Mouse (Mus musculus) monocyte, adult 5-6 weeks (primary cell): ENCODE results near the gene Uvrag. TPM values are rescaled to one million over a fixed set of nuclear protein-coding genes. Genes with fewer than 3 reads are reported as not detected.

Experiments
- ATAC-seq: fragments of 153-309, 156-312 bp; replicated peaks from 2 replicates; pipeline ENCODE4 v1.8.0; 2017; ENCODE audit warnings: mild to moderate bottlenecking; ENCODE audit not compliant: low TSS enrichment, insufficient number of reproducible peaks, severe bottlenecking, poor library complexity, low FRiP score
- total RNA-seq: library from RNA; stranded (forward); fragments of 200-1000, 200-491, 200-594 nt; gene quantifications from 3 replicates; pipeline ENCODE4 v1.2.3, GENCODE M21; 2017

Gene Uvrag
- total RNA-seq, 1 experiment from 2014 or later = 92.1 TPM

DNA sequence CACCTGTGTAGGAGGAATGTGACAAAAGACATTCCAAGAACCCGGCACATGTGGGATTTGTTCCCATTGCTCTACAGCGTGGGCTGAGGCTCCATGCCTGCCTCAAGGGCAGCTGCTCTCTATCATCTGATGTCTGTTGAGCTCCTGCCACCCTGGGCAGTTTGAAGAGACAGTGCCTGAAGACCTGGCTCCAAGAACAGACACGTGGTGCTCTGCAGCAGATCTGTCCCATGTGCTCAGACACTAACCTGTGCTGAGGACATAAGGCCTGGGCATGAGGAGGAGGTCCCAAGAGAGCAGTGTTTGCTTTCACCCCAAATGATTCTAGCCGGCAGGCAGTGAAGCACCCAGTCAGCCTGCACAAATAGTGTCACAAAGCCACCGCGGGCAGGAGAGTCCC is 27.8 kb upstream of the Uvrag start:
- no peak for ATAC-seq

DNA sequence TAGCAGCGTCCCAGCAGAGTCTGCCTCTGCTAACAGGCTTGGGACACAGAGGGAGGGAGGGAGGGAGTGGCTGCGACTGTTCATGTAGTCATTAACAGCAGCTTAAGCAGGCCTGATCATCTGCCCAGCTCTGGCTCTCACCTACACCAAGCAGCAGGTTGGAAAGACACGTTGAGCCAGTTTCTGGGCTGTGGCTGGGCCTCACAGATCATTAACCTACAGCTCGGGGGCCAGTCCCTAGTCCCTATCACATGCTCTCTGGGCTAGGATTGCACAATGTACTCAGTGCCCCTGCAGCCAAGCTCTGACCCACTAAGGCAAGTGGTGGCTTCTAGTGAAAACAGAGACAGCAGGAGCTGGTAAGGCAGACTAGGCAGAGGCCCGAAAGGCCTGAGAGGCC is 27.0 kb upstream of the Uvrag start:
- no peak for ATAC-seq

DNA sequence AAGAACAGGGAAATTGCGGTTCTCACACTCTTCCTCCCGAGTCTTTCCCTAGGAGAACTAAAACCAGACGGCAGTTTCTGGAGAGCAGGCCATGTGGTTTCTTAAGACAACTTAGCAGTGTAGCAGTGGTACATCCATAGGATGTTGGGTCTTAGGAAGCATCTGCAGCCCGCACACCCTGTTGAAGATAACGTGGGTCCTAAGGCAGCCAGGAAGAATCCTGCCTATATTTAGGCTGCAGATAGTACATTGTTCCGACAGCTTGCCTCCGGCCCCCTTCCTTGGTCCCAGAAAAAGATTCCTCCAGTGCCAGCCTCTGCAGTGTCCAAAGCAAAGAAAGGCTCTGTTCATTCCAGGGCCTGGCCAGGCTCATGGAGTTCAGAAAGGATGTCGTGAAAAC is 25.2 kb upstream of the Uvrag start:
- ATAC-seq = no peak

DNA sequence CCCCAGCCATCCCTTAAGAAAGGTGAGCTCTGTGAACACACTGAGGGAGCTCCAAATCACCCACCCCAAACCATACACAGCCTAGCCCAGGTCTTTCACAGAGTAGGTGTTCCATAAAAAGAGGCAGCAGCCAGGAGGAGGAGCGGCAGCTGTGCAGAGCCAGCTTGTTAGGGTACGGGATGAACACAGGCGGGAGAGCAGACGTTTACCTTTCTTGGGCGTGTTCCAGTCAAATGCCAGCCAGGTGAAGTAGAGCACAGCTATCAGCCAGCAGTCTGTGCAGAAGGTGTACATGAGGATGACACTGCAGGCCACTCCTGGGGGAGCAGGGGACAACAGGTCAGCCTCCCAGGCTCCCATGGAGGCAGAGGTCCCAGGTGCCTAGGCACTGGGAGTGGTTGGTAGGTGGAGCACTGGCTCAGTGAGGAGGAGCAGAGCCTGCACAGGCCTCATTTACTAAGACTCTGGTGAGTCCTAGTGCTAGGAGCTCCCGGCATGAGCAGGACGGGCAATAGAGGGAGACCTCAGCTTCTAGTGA is 24.0 kb upstream of the Uvrag start:
- ATAC-seq = no peak

- ATAC-seq = no peak
Measured at GRCm38 (mm10) chr7:99162462-99162861, 21.5 kb upstream of the Uvrag start.

- ATAC-seq = no peak
Measured at GRCm38 (mm10) chr7:99161961-99162360, 21.0 kb upstream of the Uvrag start.

DNA sequence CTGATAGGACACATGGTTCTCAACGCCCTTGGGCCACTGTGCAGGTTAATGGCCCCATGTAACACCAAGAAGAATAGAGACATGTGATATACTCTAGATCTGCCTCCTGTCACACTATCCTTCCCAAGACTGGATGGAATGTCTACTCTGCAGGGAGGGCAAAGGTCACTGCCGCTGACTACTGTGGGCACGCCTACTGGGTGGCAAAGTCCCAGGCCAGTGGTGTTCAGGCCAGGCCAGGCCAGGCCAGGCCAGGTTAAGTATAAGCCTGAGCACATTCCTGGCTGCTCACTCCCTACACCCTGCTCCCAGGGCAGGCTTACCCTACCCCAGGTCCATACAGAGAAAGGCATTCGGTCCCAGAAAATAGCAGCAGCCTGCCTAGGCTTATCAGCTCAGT is 20.6 kb upstream of the Uvrag start:
- no peak for ATAC-seq

DNA sequence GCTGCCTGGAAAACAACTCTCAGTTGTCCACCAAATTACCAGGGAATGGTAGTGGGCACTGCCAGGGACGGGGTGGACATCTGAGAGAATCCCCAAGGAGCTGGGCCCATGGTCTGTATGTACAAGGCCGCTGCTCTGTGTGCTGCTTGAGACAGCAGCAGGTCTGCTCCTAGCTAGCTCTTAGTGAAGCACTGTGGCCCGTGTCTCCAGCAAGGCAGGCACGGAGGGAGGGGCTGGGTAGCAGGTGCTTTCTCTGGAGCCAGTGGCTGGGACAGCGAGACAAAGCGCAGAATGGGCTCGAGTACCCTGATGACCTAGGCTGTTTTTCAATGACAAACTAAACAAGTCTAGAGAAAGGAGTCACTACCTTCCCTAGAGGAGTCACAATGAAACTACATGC is 20.1 kb upstream of the Uvrag start:
- no peak for ATAC-seq

- ATAC-seq = no peak
Measured at GRCm38 (mm10) chr7:99159446-99159845, 18.5 kb upstream of the Uvrag start.

GRCm38 (mm10) chr7:99158904-99159303 is 18.0 kb upstream of the Uvrag start:
- no peak for ATAC-seq

DNA sequence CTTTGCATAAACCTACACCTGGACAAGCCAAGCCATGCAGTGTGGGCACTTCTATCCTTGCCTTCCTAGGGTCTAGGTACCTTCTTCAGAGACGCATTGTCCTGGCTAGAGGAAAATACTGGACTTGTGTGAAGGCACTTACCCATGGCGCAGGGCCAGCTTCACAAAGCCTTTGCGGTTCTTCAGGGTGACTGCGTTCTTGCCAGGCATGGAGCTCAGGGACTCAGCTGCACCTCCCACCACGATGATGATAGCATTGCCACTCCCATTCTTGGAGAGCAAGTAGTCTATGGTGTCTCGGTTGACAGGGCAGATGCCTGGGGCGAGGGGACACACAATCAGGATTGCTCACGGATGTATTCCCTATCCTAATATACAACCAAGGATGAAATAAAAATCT is 17.1 kb upstream of the Uvrag start:
- no peak for ATAC-seq

DNA sequence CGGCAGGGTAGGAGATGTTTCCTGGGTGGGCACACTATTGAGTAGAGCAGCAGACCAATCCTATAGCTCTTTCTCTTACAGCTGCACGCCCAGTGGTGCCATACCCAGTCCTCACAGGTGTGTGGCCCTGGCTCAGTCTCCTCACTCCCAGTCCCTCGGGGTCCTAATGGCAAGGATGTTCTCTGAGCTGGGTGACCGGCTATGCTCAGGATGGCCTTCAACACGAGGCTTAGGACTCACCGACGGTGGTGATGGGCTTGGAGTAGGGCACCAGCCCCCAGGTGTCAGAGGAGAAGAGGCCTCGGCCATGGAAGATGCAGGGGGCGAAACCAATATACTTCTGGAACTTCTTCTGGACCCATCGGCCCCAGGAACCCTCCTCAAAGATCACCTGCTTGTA is 15.8 kb upstream of the Uvrag start:
- no peak for ATAC-seq

- no peak for ATAC-seq
Measured at GRCm38 (mm10) chr7:99155311-99156289, 14.7 kb upstream of the Uvrag start.

GRCm38 (mm10) chr7:99154648-99155151 is 13.8 kb upstream of the Uvrag start:
- no peak for ATAC-seq

DNA sequence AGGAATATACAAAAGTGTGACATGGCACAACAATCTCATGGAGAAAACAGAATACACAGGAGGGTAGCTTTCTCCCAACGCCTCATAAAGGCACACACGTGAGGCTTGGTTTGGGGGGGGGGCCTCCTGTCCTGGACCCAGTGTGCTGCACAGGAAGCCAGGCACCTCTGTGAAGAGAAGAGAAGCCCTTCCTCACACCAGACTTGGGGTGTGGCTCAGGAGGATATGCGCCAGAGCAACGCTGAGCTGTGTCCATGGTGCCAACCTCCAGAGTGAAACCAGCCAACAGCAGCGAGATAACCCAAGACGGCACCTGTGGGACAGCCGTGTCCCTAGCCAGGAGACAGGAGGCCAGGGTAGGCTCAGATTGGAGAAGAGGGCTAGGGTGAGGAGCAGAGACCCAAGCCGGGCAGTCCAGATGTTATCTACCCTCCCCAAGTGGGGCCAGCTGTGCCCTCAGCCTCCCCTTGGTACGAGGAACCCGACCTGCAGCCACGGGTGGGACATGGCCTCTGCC is 12.8 kb upstream of the Uvrag start:
- ATAC-seq = no peak

DNA sequence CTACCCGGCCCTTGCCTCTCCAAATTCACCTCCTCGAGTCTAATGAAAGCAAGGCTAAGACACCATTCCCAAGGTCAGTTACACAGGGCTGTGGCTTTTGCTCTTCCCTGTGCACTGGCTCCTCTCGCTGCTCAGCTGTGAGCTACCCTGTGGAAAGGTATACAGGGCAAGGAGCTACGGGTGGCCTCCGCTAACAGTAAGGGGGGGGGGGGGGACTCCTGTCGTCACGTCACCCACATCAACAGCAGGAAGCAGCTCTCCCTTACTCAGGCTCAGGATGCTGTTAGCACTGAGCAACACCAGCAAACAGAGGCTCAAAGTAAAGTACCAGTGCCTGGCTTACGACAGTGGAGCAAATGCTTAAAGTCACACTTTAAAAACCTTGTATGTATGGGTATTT is 11.8 kb upstream of the Uvrag start:
- ATAC-seq = no peak

GRCm38 (mm10) chr7:99151342-99151741 is 10.4 kb upstream of the Uvrag start:
- peak; percentile 93 for ATAC-seq

DNA sequence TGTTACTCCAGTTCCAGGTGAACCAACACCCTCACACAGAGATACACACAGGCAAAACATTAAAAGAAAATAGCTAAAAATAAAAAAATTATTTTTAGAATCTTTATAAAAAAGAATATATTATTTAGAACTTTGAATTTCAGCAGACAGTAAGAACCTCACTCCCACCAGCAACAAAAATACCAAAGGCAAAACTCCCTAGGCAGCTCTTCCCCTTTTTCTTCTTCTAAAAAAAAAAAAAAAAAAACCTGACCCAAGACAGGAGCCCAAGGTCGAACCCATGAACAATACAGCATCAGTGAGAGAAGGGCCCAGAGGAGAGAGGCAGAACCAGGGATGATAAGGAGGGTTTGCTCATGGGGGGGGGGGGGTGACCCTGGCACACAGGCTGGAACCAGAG is 8.1 kb upstream of the Uvrag start:
- ATAC-seq = no peak

DNA sequence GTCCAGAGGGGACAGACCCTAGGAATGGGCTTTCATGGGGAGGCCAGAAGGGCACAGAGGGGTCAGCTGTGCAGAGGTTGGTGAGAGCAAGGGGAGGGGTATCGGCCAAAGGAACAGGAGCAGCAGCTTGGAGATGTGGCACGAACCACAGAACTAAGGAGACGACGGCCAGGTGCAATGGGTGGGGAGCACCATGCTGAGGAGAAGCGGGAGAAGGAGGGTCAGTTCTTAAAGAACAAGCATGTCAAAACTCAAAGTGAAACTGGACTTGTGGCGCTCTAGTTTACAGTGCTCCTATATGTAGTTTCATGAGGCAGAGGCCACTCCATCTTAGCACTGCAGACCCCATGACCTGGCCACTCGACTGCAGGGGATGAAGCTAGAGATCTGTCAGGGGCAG is 6.6 kb upstream of the Uvrag start:
- ATAC-seq = no peak

- ATAC-seq = peak; percentile 65
Measured at GRCm38 (mm10) chr7:99146906-99147305, 6.0 kb upstream of the Uvrag start.
